13 mouse cellular contexts compared by ENCODE assay signal in the genomic region with DNA sequence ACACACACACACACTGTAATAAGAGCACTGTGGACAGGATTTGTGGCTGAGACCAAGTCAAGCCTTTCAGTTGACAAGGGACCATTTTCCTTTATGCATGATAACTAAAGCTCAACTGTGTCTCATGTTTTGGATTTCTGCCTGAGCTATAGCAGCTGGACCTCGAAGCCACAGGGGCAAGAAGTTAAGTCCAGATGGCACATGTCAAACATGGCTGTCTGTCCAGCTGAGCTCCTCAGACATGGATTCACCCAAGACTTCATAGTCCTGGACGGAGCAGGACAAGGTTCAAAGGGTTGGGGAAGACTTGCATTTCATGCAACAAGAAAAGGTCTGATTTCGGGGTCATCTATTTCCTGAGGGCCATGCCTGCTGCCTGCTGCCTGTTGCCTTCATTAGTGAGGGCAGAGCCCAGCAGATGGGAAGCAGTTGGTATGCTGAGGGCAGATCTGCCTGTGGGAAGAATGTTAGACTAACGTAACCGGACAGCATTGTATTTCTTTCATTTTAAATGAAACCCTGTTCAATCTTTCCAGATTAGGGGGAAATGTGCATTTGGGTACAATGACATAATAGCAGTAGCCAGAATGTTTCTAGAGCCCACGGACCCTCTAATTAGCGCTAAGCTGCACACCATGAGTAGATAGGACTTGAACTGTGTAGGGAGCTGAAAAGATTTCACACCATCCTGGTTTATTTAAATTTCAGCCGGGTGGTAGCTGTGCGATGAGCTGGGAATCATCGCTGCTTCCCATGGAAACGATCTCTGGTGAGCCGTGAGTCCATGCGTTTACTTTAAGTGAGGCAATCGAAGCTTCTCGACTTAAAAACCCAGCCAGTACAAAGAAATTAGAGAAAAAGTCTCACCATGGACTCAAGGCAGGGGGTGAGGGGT.
A peak's percentile ranks its signal among the peaks of the same experiment; 100 is the strongest.
DNase-seq lines count a peak whose midpoint lies in the region; TF ChIP-seq lines count a peak whose summit lies in the region.
"Had no signal": no experiment of that assay in that cellular context is flagged by ENCODE, and none has a peak within 500 bp of the region (broad histone marks: within the 10 kb centered on the region; RNA-seq: fewer than 3 reads in every experiment).

No protein-coding gene starts in this region.

- TF ChIP-seq POLR2A in brain, embryonic 14.5 days (IDR thresholded peaks at IDR 0.05; ENCODE audit: borderline replicate concordance, extremely low read depth, insufficient read depth, insufficient read length, poor library complexity, severe bottlenecking), result no peak

- DNase-seq in heart, postnatal 10 days, result peak; percentile 51 to 53
- DNase-seq in heart, adult 9 months (ENCODE audit: low spot score in 2 of 2), result no peak
- peak; percentile 31 for DNase-seq in kidney, postnatal 14 days
- DNase-seq in kidney, postnatal 25 days, result no peak
- peak; percentile 78 for DNase-seq in brain, embryonic 14.5 days (ENCODE audit: low read depth)
- peak; percentile 48 for DNase-seq in lung, postnatal 10 days
- DNase-seq in spleen, postnatal 4 days (ENCODE audit: low spot score in 2 of 2), result no peak
- no peak for DNase-seq in left cerebral cortex, postnatal 10 days (ENCODE audit: extremely low spot score in 1 of 2, low spot score in 2 of 2)
- DNase-seq: cerebellum, adult 11-12 months; embryo, embryonic 11 days; gastrocnemius, postnatal 25 days; liver, postnatal 0 days; thymus, adult 18-20 months had no signal

- intact Hi-C loops in heart, postnatal 10 days (cut with DNase I), result no loop called here
- intact Hi-C loops in left cerebral cortex, postnatal 10 days (cut with DNase I), result no loop called here

- TF ChIP-seq CTCF in brain, embryonic 14.5 days (IDR thresholded peaks at IDR 0.05; ENCODE audit: borderline replicate concordance, extremely low read depth, insufficient read depth, insufficient read length), result no peak

Comparison
In these comparisons a context has a peak if more than half of its experiments do, and no peak if none do; other contexts are left out.
1. DNase-seq: peak in heart, postnatal 10 days (2 of 2), kidney, postnatal 14 days (single experiment), brain, embryonic 14.5 days (single experiment) and lung, postnatal 10 days (single experiment); none in heart, adult 9 months (0 of 2), kidney, postnatal 25 days (0 of 2), spleen, postnatal 4 days (0 of 2) and left cerebral cortex, postnatal 10 days (0 of 2).